Mouse (Mus musculus): ENCODE data around the gene Akap13. TPM values are rescaled to one million over a fixed set of nuclear protein-coding genes. Genes with fewer than 3 reads are reported as not detected.
A peak's percentile ranks its signal among the peaks of the same experiment; 100 is the strongest.
"Not testable (repeated sequence)": the region's sequence is repeated elsewhere in the genome, so short reads cannot be mapped to it uniquely, and the experiment has no call there.

Gene Akap13
- polyA plus RNA-seq, 1 experiment from 2014 or later = 39.9 TPM

- Histone ChIP-seq H3K27me3 (ENCODE audit: control insufficient read depth, insufficient read depth, low read length) (no peaks in the 10 kb centered on the region), H3K4me3 (replicated peaks; ENCODE audit: low read length) (no peak overlapping the region), H3K27ac (ENCODE audit: low read length) (no peak overlapping the region), H3K36me3 (ENCODE audit: control insufficient read depth, insufficient read depth, low read length) (peaks cover 24% of the 10 kb centered on the region), H3K4me2 (ENCODE audit: low read depth, low read length) (no peak overlapping the region), H3K9me3 (replicated peaks; ENCODE audit: control insufficient read depth, low read length) (no peaks in the 10 kb centered on the region), H3K4me1 (ENCODE audit: control insufficient read depth, insufficient read depth, low read length) (no peaks in the 10 kb centered on the region), H3K9ac (ENCODE audit: low read length) (no peak overlapping the region)
- ATAC-seq (ENCODE audit: insufficient read depth, low FRiP score) = no peak
- 83% methylated on average over 2 of the region's 2 CpGs for WGBS
Measured at GRCm38 (mm10) chr7:75733166-75733565, 277.8 kb downstream of the Akap13 start.

- H3K27me3 ChIP-seq (ENCODE audit: control insufficient read depth, insufficient read depth, low read length) = no peaks in the 10 kb centered on the region
- H3K9me3 ChIP-seq (replicated peaks; ENCODE audit: control insufficient read depth, low read length) = no peaks in the 10 kb centered on the region
- H3K36me3 ChIP-seq (ENCODE audit: control insufficient read depth, insufficient read depth, low read length) = peaks cover 8% of the 10 kb centered on the region
Measured at GRCm38 (mm10) chr7:75739075-75739725, 283.9 kb downstream of the Akap13 start.

GRCm38 (mm10) chr7:75744528-75744927 lies 289.2 kb downstream of the Akap13 start:
- peaks cover 18% of the 10 kb centered on the region for H3K36me3 ChIP-seq (ENCODE audit: control insufficient read depth, insufficient read depth, low read length)
- H3K27me3 ChIP-seq (ENCODE audit: control insufficient read depth, insufficient read depth, low read length) = no peaks in the 10 kb centered on the region
- ATAC-seq (ENCODE audit: insufficient read depth, low FRiP score) = no peak
- WGBS = 56% methylated on average over 2 of the region's 2 CpGs
- no peaks in the 10 kb centered on the region for H3K9me3 ChIP-seq (replicated peaks; ENCODE audit: control insufficient read depth, low read length)
- H3K27ac ChIP-seq (ENCODE audit: low read length) = no peak overlapping the region
- H3K4me1 ChIP-seq (ENCODE audit: control insufficient read depth, insufficient read depth, low read length) = no peaks in the 10 kb centered on the region
- no peak overlapping the region for H3K4me3 ChIP-seq (replicated peaks; ENCODE audit: low read length)
- no peak overlapping the region for H3K9ac ChIP-seq (ENCODE audit: low read length)
- H3K4me2 ChIP-seq (ENCODE audit: low read depth, low read length) = no peak overlapping the region

More at GRCm38 (mm10) chr7:75739075-75739725, 283.9 kb downstream of the Akap13 start:
- Histone ChIP-seq H3K27ac (ENCODE audit: low read length) (no peak overlapping the region), H3K4me3 (replicated peaks; ENCODE audit: low read length) (no peak overlapping the region), H3K4me2 (ENCODE audit: low read depth, low read length) (no peak overlapping the region), H3K4me1 (ENCODE audit: control insufficient read depth, insufficient read depth, low read length) (no peaks in the 10 kb centered on the region), H3K9ac (ENCODE audit: low read length) (no peak overlapping the region)
- peak; percentile 71; the same call in 1 of the 2 replicates for ATAC-seq (ENCODE audit: insufficient read depth, low FRiP score)
- 52% methylated on average over 10 of the region's 10 CpGs for WGBS

- no peak overlapping the region for H3K9ac ChIP-seq (ENCODE audit: low read length)
- no peaks in the 10 kb centered on the region for H3K9me3 ChIP-seq (replicated peaks; ENCODE audit: control insufficient read depth, low read length)
- no peak overlapping the region for H3K4me2 ChIP-seq (ENCODE audit: low read depth, low read length)
- ATAC-seq (ENCODE audit: insufficient read depth, low FRiP score) = no peak
- no peak overlapping the region for H3K4me3 ChIP-seq (replicated peaks; ENCODE audit: low read length)
- no peak overlapping the region for H3K27ac ChIP-seq (ENCODE audit: low read length)
- H3K27me3 ChIP-seq (ENCODE audit: control insufficient read depth, insufficient read depth, low read length) = no peaks in the 10 kb centered on the region
- no peaks in the 10 kb centered on the region for H3K4me1 ChIP-seq (ENCODE audit: control insufficient read depth, insufficient read depth, low read length)
- peaks cover 23% of the 10 kb centered on the region for H3K36me3 ChIP-seq (ENCODE audit: control insufficient read depth, insufficient read depth, low read length)
- 44% methylated on average over 7 of the region's 7 CpGs for WGBS
Measured at GRCm38 (mm10) chr7:75744978-75745638, 289.8 kb downstream of the Akap13 start.

- not testable (repeated sequence) for H3K27me3 ChIP-seq (ENCODE audit: control insufficient read depth, insufficient read depth, low read length); H3K4me2 ChIP-seq (ENCODE audit: low read depth, low read length); ATAC-seq (ENCODE audit: insufficient read depth, low FRiP score); H3K27ac ChIP-seq (ENCODE audit: low read length); H3K4me1 ChIP-seq (ENCODE audit: control insufficient read depth, insufficient read depth, low read length); H3K4me3 ChIP-seq (replicated peaks; ENCODE audit: low read length); H3K9ac ChIP-seq (ENCODE audit: low read length); H3K9me3 ChIP-seq (replicated peaks; ENCODE audit: control insufficient read depth, low read length)
- peaks cover 26% of the 10 kb centered on the region for H3K36me3 ChIP-seq (ENCODE audit: control insufficient read depth, insufficient read depth, low read length)
- WGBS = 58% methylated on average over 3 of the region's 3 CpGs
Measured at GRCm38 (mm10) chr7:75745969-75746368, 290.6 kb downstream of the Akap13 start.

- no peak overlapping the region for H3K9ac ChIP-seq (ENCODE audit: low read length)
- H3K4me1 ChIP-seq (ENCODE audit: control insufficient read depth, insufficient read depth, low read length) = no peaks in the 10 kb centered on the region
- H3K27me3 ChIP-seq (ENCODE audit: control insufficient read depth, insufficient read depth, low read length) = no peaks in the 10 kb centered on the region
- WGBS = 83% methylated on average over 9 of the region's 9 CpGs
- H3K4me3 ChIP-seq (replicated peaks; ENCODE audit: low read length) = no peak overlapping the region
- no peak overlapping the region for H3K27ac ChIP-seq (ENCODE audit: low read length)
- no peak for ATAC-seq (ENCODE audit: insufficient read depth, low FRiP score)
- no peaks in the 10 kb centered on the region for H3K9me3 ChIP-seq (replicated peaks; ENCODE audit: control insufficient read depth, low read length)
- peaks cover 41% of the 10 kb centered on the region for H3K36me3 ChIP-seq (ENCODE audit: control insufficient read depth, insufficient read depth, low read length)
- H3K4me2 ChIP-seq (ENCODE audit: low read depth, low read length) = no peak overlapping the region
Measured at GRCm38 (mm10) chr7:75750581-75750980, 295.2 kb downstream of the Akap13 start.

- Histone ChIP-seq H3K27me3 (ENCODE audit: control insufficient read depth, insufficient read depth, low read length) (no peaks in the 10 kb centered on the region), H3K4me3 (replicated peaks; ENCODE audit: low read length) (no peak overlapping the region), H3K4me1 (ENCODE audit: control insufficient read depth, insufficient read depth, low read length) (no peaks in the 10 kb centered on the region), H3K27ac (ENCODE audit: low read length) (no peak overlapping the region), H3K36me3 (ENCODE audit: control insufficient read depth, insufficient read depth, low read length) (peaks cover 48% of the 10 kb centered on the region), H3K9ac (ENCODE audit: low read length) (no peak overlapping the region), H3K9me3 (replicated peaks; ENCODE audit: control insufficient read depth, low read length) (no peaks in the 10 kb centered on the region), H3K4me2 (ENCODE audit: low read depth, low read length) (no peak overlapping the region)
- 78% methylated on average over 14 of the region's 14 CpGs for WGBS
- no peak for ATAC-seq (ENCODE audit: insufficient read depth, low FRiP score)
Measured at GRCm38 (mm10) chr7:75751161-75751803, 295.9 kb downstream of the Akap13 start.

- Histone ChIP-seq H3K4me1 (ENCODE audit: control insufficient read depth, insufficient read depth, low read length) (no peaks in the 10 kb centered on the region), H3K9ac (ENCODE audit: low read length) (no peak overlapping the region), H3K27ac (ENCODE audit: low read length) (no peak overlapping the region), H3K4me3 (replicated peaks; ENCODE audit: low read length) (no peak overlapping the region), H3K4me2 (ENCODE audit: low read depth, low read length) (no peak overlapping the region), H3K9me3 (replicated peaks; ENCODE audit: control insufficient read depth, low read length) (no peaks in the 10 kb centered on the region), H3K36me3 (ENCODE audit: control insufficient read depth, insufficient read depth, low read length) (peaks cover 42% of the 10 kb centered on the region), H3K27me3 (ENCODE audit: control insufficient read depth, insufficient read depth, low read length) (no peaks in the 10 kb centered on the region)
- 60% methylated on average over 22 of the region's 22 CpGs for WGBS
- ATAC-seq (ENCODE audit: insufficient read depth, low FRiP score) = no peak
Measured at GRCm38 (mm10) chr7:75752442-75753191, 297.3 kb downstream of the Akap13 start.
